Mouse (Mus musculus) left cerebral cortex, postnatal 36 days (tissue): ENCODE measurements at regions not wholly inside any gene's neighbourhood (a gene's known extent, or its start where the extent isn't known, plus 50 kb on each side); places are given as distances from the start of the nearest gene placed in this dataset.
"Not testable (repeated sequence)": the region's sequence is repeated elsewhere in the genome, so short reads cannot be mapped to it uniquely, and the experiment has no call there.

Source experiments
- DNase-seq, 2 experiments: peaks; one replicate each; pipeline ENCODE4 v3.0.0; 2021 to 2022; ENCODE audit warnings: low spot score in 2 of 2, mixed read lengths in 1 of 2
- intact Hi-C: fragments of 180-260 bp; cut with DNase I; formaldehyde crosslinking; loops from one replicate; pipeline ENCODE4 v1.15.1; 2025

- intact Hi-C loops = no loop called here
- DNase-seq = no peak
Measured at GRCm38 (mm10) chr10:95773425-95773980, 69.2 kb downstream of the Gm33543 start.

- intact Hi-C loops = no loop called here
Measured at GRCm38 (mm10) chr10:95772811-95773424, 69.8 kb downstream of the Gm33543 start.

GRCm38 (mm10) chr10:95768974-95769373 lies 73.8 kb downstream of the Gm33543 start:
- DNase-seq = no peak
- intact Hi-C loops = no loop called here

More at GRCm38 (mm10) chr10:95772811-95773424, 69.8 kb downstream of the Gm33543 start:
- no peak for DNase-seq

- intact Hi-C loops = no loop called here
- DNase-seq = no peak
Measured at GRCm38 (mm10) chr10:95767526-95768161, 75.1 kb downstream of the Gm33543 start.

- intact Hi-C loops = no loop called here
- DNase-seq = no peak
Measured at GRCm38 (mm10) chr10:95764129-95764528, 78.6 kb downstream of the Gm33543 start.

- intact Hi-C loops = no loop called here
- no peak for DNase-seq
Measured at GRCm38 (mm10) chr10:95762632-95763031, 80.1 kb downstream of the Gm33543 start.

GRCm38 (mm10) chr10:95761969-95762368 lies 80.8 kb downstream of the Gm33543 start:
- DNase-seq = no peak
- intact Hi-C loops = no loop called here

- intact Hi-C loops = no loop called here
- DNase-seq = no peak
Measured at GRCm38 (mm10) chr10:95760121-95760870, 82.4 kb downstream of the Gm33543 start.

GRCm38 (mm10) chr10:95758181-95758580 lies 84.5 kb downstream of the Gm33543 start:
- intact Hi-C loops = no loop called here
- no peak for DNase-seq

GRCm38 (mm10) chr10:95755429-95755828 lies 82.2 kb upstream of the Anapc15-ps start:
- DNase-seq = no peak
- intact Hi-C loops = no loop called here

- intact Hi-C loops = no loop called here
- no peak for DNase-seq
Measured at GRCm38 (mm10) chr10:95753396-95753905, 80.2 kb upstream of the Anapc15-ps start.

- intact Hi-C loops = no loop called here
- no peak for DNase-seq
Measured at GRCm38 (mm10) chr10:95748360-95748759, 75.1 kb upstream of the Anapc15-ps start.

GRCm38 (mm10) chr10:95747939-95748338 lies 74.7 kb upstream of the Anapc15-ps start:
- intact Hi-C loops = no loop called here
- no peak for DNase-seq

- intact Hi-C loops = no loop called here
- no peak for DNase-seq
Measured at GRCm38 (mm10) chr10:95745834-95746620, 72.8 kb upstream of the Anapc15-ps start.

- no peak for DNase-seq
- intact Hi-C loops = no loop called here
Measured at GRCm38 (mm10) chr10:95745254-95745653, 72.0 kb upstream of the Anapc15-ps start.

GRCm38 (mm10) chr10:95743627-95744026 lies 70.4 kb upstream of the Anapc15-ps start:
- intact Hi-C loops = no loop called here
- DNase-seq = no peak

GRCm38 (mm10) chr10:95739421-95739820 lies 66.2 kb upstream of the Anapc15-ps start:
- intact Hi-C loops = no loop called here
- no peak for DNase-seq

- intact Hi-C loops, DNase-seq: not testable (repeated sequence)
Measured at GRCm38 (mm10) chr10:95736743-95737142, 63.5 kb upstream of the Anapc15-ps start.

- DNase-seq = no peak
- intact Hi-C loops = no loop called here
Measured at GRCm38 (mm10) chr10:95731001-95731400, 57.8 kb upstream of the Anapc15-ps start.

GRCm38 (mm10) chr10:95729890-95730289 lies 56.6 kb upstream of the Anapc15-ps start:
- no peak for DNase-seq
- intact Hi-C loops = no loop called here
